Mouse (Mus musculus) mouse trophoblast stem cell (cell line): ENCODE measurements around the gene Etl4.

ENCODE experiments used
- in situ Hi-C, 2 experiments: fragments of 300-500 bp; cut with MseI, MboI; formaldehyde crosslinking; loops; 2 replicates in 1 of 2; 3 replicates in 1 of 2; pipeline ENCODE4 v1.15.1; 2025

Gene Etl4

GRCm38 (mm10) chr2:20831608-20832406 is 922.2 kb downstream of the Etl4 start:
- in situ Hi-C loops: no loop called here

- in situ Hi-C loops: no loop called here
Measured at GRCm38 (mm10) chr2:20849346-20849745, 939.8 kb downstream of the Etl4 start.
